Comparison of ENCODE assay signal across 9 mouse cellular contexts in genomic region chr2:29670231-29670991, GRCm38 (mm10). TPM values are rescaled to one million over a fixed set of nuclear protein-coding genes. Genes with fewer than 3 reads are reported as not detected.
DNase-seq lines count a peak whose midpoint lies in the region; ATAC-seq lines count a peak whose summit lies in the region.
"Had no signal": no experiment of that assay in that cellular context is flagged by ENCODE, and none has a peak within 500 bp of the region (broad histone marks: within the 10 kb centered on the region; RNA-seq: fewer than 3 reads in every experiment).

No protein-coding gene starts in this region.

- H3K4me3 ChIP-seq in embryonic facial prominence, embryonic 13.5 days = no peak overlapping the region
- no peak overlapping the region for H3K4me3 ChIP-seq in embryonic facial prominence, embryonic 10.5 days
- H3K4me3 ChIP-seq in embryonic facial prominence, embryonic 14.5 days (ENCODE audit: low read depth, low read length) = no peak overlapping the region
- H3K4me3 ChIP-seq: midbrain, embryonic 12.5 days had no signal

- H3K4me2 ChIP-seq in embryonic facial prominence, embryonic 13.5 days = 0 out of 2 replicates have a peak overlapping the region, but pooled peaks have one; percentile 16
- H3K4me2 ChIP-seq in embryonic facial prominence, embryonic 14.5 days (ENCODE audit: low read depth, low read length) = peak overlapping the region; percentile 21; the same call in 1 of the 2 replicates
- H3K4me2 ChIP-seq: midbrain, embryonic 12.5 days had no signal

- no peak for ATAC-seq in embryonic facial prominence, embryonic 13.5 days (ENCODE audit: insufficient number of reproducible peaks, insufficient read depth, low FRiP score, low TSS enrichment, low read depth)
- ATAC-seq in embryonic facial prominence, embryonic 14.5 days (ENCODE audit: low read depth) = peak; percentile 31
- peak; percentile 49 for ATAC-seq in megakaryocyte, adult 5-6 weeks (ENCODE audit: poor library complexity, severe bottlenecking)

- no peak overlapping the region for H3K9ac ChIP-seq in embryonic facial prominence, embryonic 13.5 days
- no peak overlapping the region for H3K9ac ChIP-seq in embryonic facial prominence, embryonic 14.5 days (ENCODE audit: low read depth, low read length)
- H3K9ac ChIP-seq: midbrain, embryonic 12.5 days had no signal

- no peaks in the 10 kb centered on the region for H3K27me3 ChIP-seq in embryonic facial prominence, embryonic 13.5 days
- H3K27me3 ChIP-seq in embryonic facial prominence, embryonic 10.5 days (replicated peaks; ENCODE audit: low read depth, poor library complexity, severe bottlenecking) = no peaks in the 10 kb centered on the region
- H3K27me3 ChIP-seq in embryonic facial prominence, embryonic 14.5 days (replicated peaks; ENCODE audit: control insufficient read depth, insufficient read depth, low read length) = no peaks in the 10 kb centered on the region
- H3K27me3 ChIP-seq: midbrain, embryonic 12.5 days had no signal

- no peaks in the 10 kb centered on the region for H3K9me3 ChIP-seq in embryonic facial prominence, embryonic 13.5 days
- H3K9me3 ChIP-seq in embryonic facial prominence, embryonic 10.5 days = no peaks in the 10 kb centered on the region
- no peaks in the 10 kb centered on the region for H3K9me3 ChIP-seq in embryonic facial prominence, embryonic 14.5 days (ENCODE audit: control insufficient read depth, low read length)
- H3K9me3 ChIP-seq: midbrain, embryonic 12.5 days had no signal

- peaks cover 56% of the 10 kb centered on the region for H3K4me1 ChIP-seq in embryonic facial prominence, embryonic 13.5 days
- H3K4me1 ChIP-seq in embryonic facial prominence, embryonic 10.5 days = peaks cover 43% of the 10 kb centered on the region
- peaks cover 32% of the 10 kb centered on the region for H3K4me1 ChIP-seq in embryonic facial prominence, embryonic 14.5 days (ENCODE audit: control insufficient read depth, insufficient read depth, low read length)

- H3K36me3 ChIP-seq in embryonic facial prominence, embryonic 13.5 days = no peaks in the 10 kb centered on the region; the same call in 1 of the 2 replicates
- peaks cover 5% of the 10 kb centered on the region; the same call in 1 of the 2 replicates for H3K36me3 ChIP-seq in embryonic facial prominence, embryonic 10.5 days (replicated peaks)
- no peaks in the 10 kb centered on the region for H3K36me3 ChIP-seq in embryonic facial prominence, embryonic 14.5 days (ENCODE audit: control insufficient read depth, insufficient read depth, low read length)
- H3K36me3 ChIP-seq: midbrain, embryonic 12.5 days had no signal

- DNase-seq in embryonic facial prominence, embryonic 10.5 days (ENCODE audit: low spot score) = no peak
- peak; percentile 84 for DNase-seq in NIH3T3 (ENCODE audit: low read depth)
- peak; percentile 90 for DNase-seq in embryonic facial prominence, embryonic 14.5 days (ENCODE audit: low spot score)
- peak; percentile 59 to 62 for DNase-seq in heart, postnatal 10 days
- peak; percentile 52 to 58 for DNase-seq in layer of hippocampus, adult 8-10 months (ENCODE audit: low spot score in 2 of 2)
- DNase-seq in spleen, postnatal 36 days (ENCODE audit: low spot score in 2 of 2) = peak; percentile 70 to 77

- intact Hi-C loops in heart, postnatal 10 days (cut with DNase I) = loop anchor here (2.0 kb wide), 1 partner anchor 52 kb away; the partner anchor contains the start of gene Rapgef1

- 39% methylated on average over 9 of the region's 9 CpGs for WGBS in embryonic facial prominence, embryonic 13.5 days
- WGBS in embryonic facial prominence, embryonic 10.5 days = 81% methylated on average over 9 of the region's 9 CpGs
- 39% methylated on average over 9 of the region's 9 CpGs for WGBS in embryonic facial prominence, embryonic 14.5 days

- H3K27ac ChIP-seq in embryonic facial prominence, embryonic 13.5 days = peak overlapping the region; percentile 65
- no peak overlapping the region for H3K27ac ChIP-seq in embryonic facial prominence, embryonic 10.5 days (replicated peaks)
- H3K27ac ChIP-seq in embryonic facial prominence, embryonic 14.5 days (replicated peaks; ENCODE audit: low read depth, low read length) = peak overlapping the region; percentile 80
- H3K27ac ChIP-seq: midbrain, embryonic 12.5 days had no signal

RNA-seq across cellular contexts. Expression of gene Rapgef1, which starts 50.9 kb away (rescaled TPM):
- 14.4 and 15.0 TPM in 2 replicates for polyA plus RNA-seq in embryonic facial prominence, embryonic 13.5 days (2015; fragmentation: Nextera tagmentation; extraction: Ambion mirVana)
- 16.5 and 17.3 TPM in 2 replicates for polyA plus RNA-seq in embryonic facial prominence, embryonic 10.5 days (2016; fragmentation: Nextera tagmentation; extraction: Ambion mirVana)
- 19.0 and 22.4 TPM in 2 replicates for polyA plus RNA-seq in embryonic facial prominence, embryonic 14.5 days (2014; fragmentation: Nextera tagmentation; extraction: Ambion mirVana)
- 100 to 1,000 TPM in 1 of 2 experiments, 10 to 100 TPM in 1; 92.7 to 102 TPM for total RNA-seq in heart, postnatal 10 days (2021)
- total RNA-seq in layer of hippocampus, adult 8-10 months (2022) = 10 to 100 TPM; 78.8 to 94.5 (median 89.3) TPM
- 20.1 and 20.2 TPM in 2 replicates for total RNA-seq in megakaryocyte, adult 5-6 weeks (2015)
- 22.7 and 22.8 TPM in 2 replicates for total RNA-seq in megakaryocyte, adult 5-6 weeks (2017)
